Mouse (Mus musculus): ENCODE measurements around the gene Slfn1.
"Not testable (repeated sequence)": the region's sequence is repeated elsewhere in the genome, so short reads cannot be mapped to it uniquely, and the experiment has no call there.

Slfn1 gene

GRCm38 (mm10) chr11:83116597-83117227, at the start of gene Slfn1:
Gene Slfn1, plus strand, starts transcription at chr11:83116849.
- DNase-seq (ENCODE audit: low read depth, low spot score): no peak

- peak; percentile 63 for DNase-seq (ENCODE audit: low read depth, low spot score)
These were observed 48.5 kb upstream of the Slfn1 start for GRCm38 (mm10) chr11:83067982-83068694.

- no peak for DNase-seq (ENCODE audit: low read depth, low spot score)
These were observed 46.2 kb upstream of the Slfn1 start for GRCm38 (mm10) chr11:83070321-83070970.

GRCm38 (mm10) chr11:83077714-83078422, 38.8 kb upstream of the Slfn1 start:
- DNase-seq (ENCODE audit: low read depth, low spot score): peak; percentile 78

- DNase-seq (ENCODE audit: low read depth, low spot score): no peak
These were observed 38.1 kb upstream of the Slfn1 start for GRCm38 (mm10) chr11:83078423-83079140.

- DNase-seq (ENCODE audit: low read depth, low spot score): no peak
These were observed 37.0 kb upstream of the Slfn1 start for GRCm38 (mm10) chr11:83079487-83080199.

- no peak for DNase-seq (ENCODE audit: low read depth, low spot score)
These were observed 33.7 kb upstream of the Slfn1 start for GRCm38 (mm10) chr11:83082741-83083473.

GRCm38 (mm10) chr11:83084161-83084560, 32.5 kb upstream of the Slfn1 start:
- no peak for DNase-seq (ENCODE audit: low read depth, low spot score)

GRCm38 (mm10) chr11:83084761-83085160, 31.9 kb upstream of the Slfn1 start:
- DNase-seq (ENCODE audit: low read depth, low spot score): no peak

GRCm38 (mm10) chr11:83115138-83115537, 1.5 kb upstream of the Slfn1 start:
- peak; percentile 58 for DNase-seq (ENCODE audit: low read depth, low spot score)

GRCm38 (mm10) chr11:83118056-83118455, 1.4 kb downstream of the Slfn1 start:
- peak; percentile 41 for DNase-seq (ENCODE audit: low read depth, low spot score)

GRCm38 (mm10) chr11:83121131-83121685, 4.6 kb downstream of the Slfn1 start:
- no peak for DNase-seq (ENCODE audit: low read depth, low spot score)

- DNase-seq (ENCODE audit: low read depth, low spot score): no peak
These were observed 6.5 kb downstream of the Slfn1 start for GRCm38 (mm10) chr11:83123198-83123597.

- no peak for DNase-seq (ENCODE audit: low read depth, low spot score)
These were observed 8.3 kb downstream of the Slfn1 start for GRCm38 (mm10) chr11:83124906-83125305.

GRCm38 (mm10) chr11:83125633-83126032, 9.0 kb downstream of the Slfn1 start:
- DNase-seq (ENCODE audit: low read depth, low spot score): not testable (repeated sequence)

GRCm38 (mm10) chr11:83137253-83137652, 20.6 kb downstream of the Slfn1 start:
- DNase-seq (ENCODE audit: low read depth, low spot score): not testable (repeated sequence)

GRCm38 (mm10) chr11:83148939-83149338, 32.3 kb downstream of the Slfn1 start:
- DNase-seq (ENCODE audit: low read depth, low spot score): not testable (repeated sequence)
